Mouse (Mus musculus) cerebellum, adult 11 months (tissue): ENCODE data around the gene Il15ra.

ENCODE experiments used
- DNase-seq: peaks from one replicate; pipeline ENCODE4 v3.0.0; 2022

The Il15ra gene

GRCm38 (mm10) chr2:11705201-11706025 lies at the start of gene Il15ra:
Gene Il15ra, plus strand, starts transcription at chr2:11705290.
- DNase-seq = no peak

- no peak for DNase-seq
Observed at GRCm38 (mm10) chr2:11657581-11657980, 47.5 kb upstream of the Il15ra start.

- no peak for DNase-seq
Observed at GRCm38 (mm10) chr2:11659263-11659662, 45.8 kb upstream of the Il15ra start.

- DNase-seq = no peak
Observed at GRCm38 (mm10) chr2:11662143-11662906, 42.8 kb upstream of the Il15ra start.

- no peak for DNase-seq
Observed at GRCm38 (mm10) chr2:11662907-11663230, 42.2 kb upstream of the Il15ra start.

- peak; percentile 43 for DNase-seq
Observed at GRCm38 (mm10) chr2:11663961-11664360, 41.1 kb upstream of the Il15ra start.

- DNase-seq = peak; percentile 2
Observed at GRCm38 (mm10) chr2:11664367-11664766, 40.7 kb upstream of the Il15ra start.

- DNase-seq = no peak
Observed at GRCm38 (mm10) chr2:11664806-11665205, 40.3 kb upstream of the Il15ra start.

GRCm38 (mm10) chr2:11665326-11665725 lies 39.8 kb upstream of the Il15ra start:
- no peak for DNase-seq

GRCm38 (mm10) chr2:11672144-11672543 lies 32.9 kb upstream of the Il15ra start:
- DNase-seq = no peak

GRCm38 (mm10) chr2:11679626-11680025 lies 25.5 kb upstream of the Il15ra start:
- no peak for DNase-seq

- DNase-seq = no peak
Observed at GRCm38 (mm10) chr2:11682712-11683111, 22.4 kb upstream of the Il15ra start.

GRCm38 (mm10) chr2:11686512-11686911 lies 18.6 kb upstream of the Il15ra start:
- no peak for DNase-seq

GRCm38 (mm10) chr2:11687436-11687835 lies 17.7 kb upstream of the Il15ra start:
- no peak for DNase-seq

GRCm38 (mm10) chr2:11690201-11690890 lies 14.7 kb upstream of the Il15ra start:
- DNase-seq = no peak

GRCm38 (mm10) chr2:11693352-11693751 lies 11.7 kb upstream of the Il15ra start:
- no peak for DNase-seq

- no peak for DNase-seq
Observed at GRCm38 (mm10) chr2:11694104-11694503, 11.0 kb upstream of the Il15ra start.

GRCm38 (mm10) chr2:11695867-11696266 lies 9.2 kb upstream of the Il15ra start:
- no peak for DNase-seq

- no peak for DNase-seq
Observed at GRCm38 (mm10) chr2:11698994-11699393, 6.1 kb upstream of the Il15ra start.

GRCm38 (mm10) chr2:11699905-11700304 lies 5.2 kb upstream of the Il15ra start:
- DNase-seq = no peak

- DNase-seq = no peak
Observed at GRCm38 (mm10) chr2:11706030-11706745, 1.1 kb downstream of the Il15ra start.

- DNase-seq = no peak
Observed at GRCm38 (mm10) chr2:11706746-11707065, 1.6 kb downstream of the Il15ra start.

- DNase-seq = no peak
Observed at GRCm38 (mm10) chr2:11708538-11708937, 3.4 kb downstream of the Il15ra start.
